Mouse (Mus musculus): ENCODE measurements around the gene Unc93a2. TPM values are rescaled to one million over a fixed set of nuclear protein-coding genes. Genes with fewer than 3 reads are reported as not detected.
"Not testable (repeated sequence)": the region's sequence is repeated elsewhere in the genome, so short reads cannot be mapped to it uniquely, and the experiment has no call there.

Gene Unc93a2
- polyA plus RNA-seq, 1 experiment from 2014 or later, result not detected

DNA sequence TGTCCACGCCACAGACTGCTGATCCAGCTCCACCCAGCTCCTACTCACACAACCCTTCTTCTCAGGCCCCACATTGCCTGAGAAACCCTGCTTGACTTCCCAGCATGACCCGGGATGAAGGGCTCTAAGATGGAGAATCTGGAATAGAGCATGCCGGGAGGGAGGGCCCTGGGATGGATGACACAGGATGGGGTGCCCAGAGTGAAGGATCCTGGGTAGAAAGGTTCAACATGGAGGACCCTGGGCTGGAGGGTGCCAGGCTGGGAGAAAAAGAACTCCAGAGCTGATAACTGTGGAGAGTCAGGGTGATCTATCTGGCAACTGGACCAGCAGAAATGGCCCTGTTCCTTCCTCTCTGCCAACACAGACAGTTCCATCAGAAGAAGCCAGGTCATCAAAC, 19.6 kb downstream of the Unc93a2 start:
- H3K9ac ChIP-seq; H3K4me2 ChIP-seq; H3K4me3 ChIP-seq; ATAC-seq (ENCODE audit: low read depth); H3K27ac ChIP-seq (replicated peaks); H3K4me1 ChIP-seq (replicated peaks); H3K27me3 ChIP-seq; H3K9me3 ChIP-seq; H3K36me3 ChIP-seq: not testable (repeated sequence)
- WGBS, result no CpG with 5 or more reads among the region's 3 CpGs

GRCm38 (mm10) chr17:7360749-7361465, 24.4 kb downstream of the Unc93a2 start:
- not testable (repeated sequence) for ATAC-seq (ENCODE audit: low read depth)

GRCm38 (mm10) chr17:7359806-7360205, 25.5 kb downstream of the Unc93a2 start:
- 82% methylated on average over 4 of the region's 4 CpGs for WGBS
- not testable (repeated sequence) for H3K4me1 ChIP-seq (replicated peaks); H3K9me3 ChIP-seq; H3K27me3 ChIP-seq; H3K4me2 ChIP-seq; H3K27ac ChIP-seq (replicated peaks); H3K9ac ChIP-seq; ATAC-seq (ENCODE audit: low read depth); H3K36me3 ChIP-seq; H3K4me3 ChIP-seq

More at GRCm38 (mm10) chr17:7360749-7361465, 24.4 kb downstream of the Unc93a2 start:
- 80% methylated on average over 9 of the region's 9 CpGs for WGBS
- not testable (repeated sequence) for H3K4me2 ChIP-seq; H3K4me3 ChIP-seq; H3K4me1 ChIP-seq (replicated peaks); H3K27ac ChIP-seq (replicated peaks); H3K36me3 ChIP-seq; H3K27me3 ChIP-seq; H3K9ac ChIP-seq; H3K9me3 ChIP-seq

DNA sequence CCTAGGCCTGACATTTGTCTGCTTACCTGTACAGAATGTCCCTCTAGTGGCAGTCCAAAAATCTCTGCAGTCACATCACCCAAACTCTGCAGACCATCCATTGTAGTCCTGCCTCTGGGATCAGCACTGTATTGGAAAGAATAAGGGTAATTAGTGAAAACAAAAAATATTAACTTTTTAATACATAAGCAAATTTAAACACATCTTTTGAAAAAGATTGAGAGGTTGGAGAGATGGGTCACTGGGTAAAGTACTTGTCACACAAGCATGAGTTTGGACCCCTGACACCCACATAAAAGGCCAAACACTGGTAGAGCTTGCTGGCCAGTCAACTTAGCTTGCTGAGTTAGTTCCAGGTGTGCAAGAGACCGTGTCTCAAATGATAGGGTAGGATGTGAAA, 32.7 kb downstream of the Unc93a2 start, which contains the start of gene Ttll2:
Gene Ttll2, minus strand, starts transcription at position 101 of the 400 bp plus-strand sequence.
- H3K36me3 ChIP-seq; H3K27me3 ChIP-seq; H3K9ac ChIP-seq; H3K9me3 ChIP-seq; H3K4me1 ChIP-seq (replicated peaks); ATAC-seq (ENCODE audit: low read depth); H3K4me3 ChIP-seq; H3K4me2 ChIP-seq; H3K27ac ChIP-seq (replicated peaks): not testable (repeated sequence)
- 87% methylated on average over 1 of the region's 1 CpGs for WGBS

DNA sequence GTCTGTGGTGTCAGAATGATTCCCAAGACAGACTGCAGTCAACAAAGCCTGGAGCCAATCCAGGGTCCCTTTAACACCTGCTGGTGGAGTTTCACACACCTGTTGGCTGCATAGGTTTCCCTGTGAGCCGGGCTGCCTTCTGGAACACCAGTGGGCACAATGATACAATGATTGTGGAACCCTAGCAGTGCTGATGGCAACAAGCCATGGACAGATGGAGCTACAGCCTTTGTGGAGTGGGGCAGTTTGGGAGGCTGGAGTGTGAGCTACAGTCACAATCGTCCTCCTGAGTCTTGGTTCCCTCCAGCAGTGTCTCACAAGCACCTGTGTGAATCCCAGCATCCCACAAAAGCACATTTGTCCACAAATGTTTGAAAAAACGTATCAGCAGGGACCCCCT, 36.5 kb downstream of the Unc93a2 start:
- H3K27me3 ChIP-seq; H3K4me1 ChIP-seq (replicated peaks); H3K4me2 ChIP-seq; ATAC-seq (ENCODE audit: low read depth); H3K9ac ChIP-seq; H3K4me3 ChIP-seq; H3K27ac ChIP-seq (replicated peaks); H3K36me3 ChIP-seq; H3K9me3 ChIP-seq: not testable (repeated sequence)
- WGBS, result 67% methylated on average over 2 of the region's 3 CpGs

DNA sequence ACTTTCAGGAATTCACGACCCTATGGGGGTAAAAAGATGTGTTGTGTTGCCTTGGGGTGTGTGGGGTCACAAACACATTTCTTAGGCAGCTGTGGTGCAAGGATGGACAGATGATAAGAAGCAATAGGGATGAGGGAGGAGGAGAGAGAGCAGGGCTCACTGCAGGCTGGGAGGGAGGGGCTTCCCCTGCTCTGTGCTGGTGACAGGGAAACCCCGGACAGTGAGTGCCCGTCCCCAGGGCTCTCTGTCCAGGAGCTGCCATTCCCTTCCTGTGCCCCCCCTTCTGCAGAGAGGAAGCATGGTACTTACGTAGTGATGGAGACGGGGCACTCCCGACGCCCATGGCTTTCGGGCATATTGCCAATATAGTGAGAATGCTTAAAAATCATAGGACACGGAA, 47.9 kb downstream of the Unc93a2 start:
- H3K4me1 ChIP-seq (replicated peaks); H3K36me3 ChIP-seq; H3K27me3 ChIP-seq; H3K9me3 ChIP-seq; H3K9ac ChIP-seq; H3K4me3 ChIP-seq; H3K4me2 ChIP-seq; ATAC-seq (ENCODE audit: low read depth); H3K27ac ChIP-seq (replicated peaks): not testable (repeated sequence)
- WGBS, result 81% methylated on average over 8 of the region's 9 CpGs

DNA sequence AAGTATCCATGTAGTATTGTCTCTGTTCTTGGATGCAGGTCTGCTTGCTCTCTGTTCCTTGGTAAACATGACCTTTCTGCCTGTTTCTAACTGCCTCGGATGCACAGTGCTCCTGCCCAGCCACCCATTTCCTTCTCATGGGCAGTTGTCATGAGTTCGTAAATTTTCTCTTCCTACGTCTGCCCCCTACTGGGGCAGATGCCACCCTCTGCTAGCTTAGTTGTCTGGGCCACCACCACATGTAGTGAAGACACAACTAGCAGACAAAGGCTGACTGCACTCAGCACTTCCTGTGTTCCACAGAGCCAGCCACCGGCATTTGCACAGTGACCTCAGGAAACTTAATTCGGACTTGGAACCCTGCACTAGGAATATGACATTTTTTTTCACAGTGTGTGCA, 52.5 kb downstream of the Unc93a2 start:
- H3K4me3 ChIP-seq; H3K9ac ChIP-seq; H3K27me3 ChIP-seq; H3K9me3 ChIP-seq; H3K4me2 ChIP-seq; ATAC-seq (ENCODE audit: low read depth); H3K4me1 ChIP-seq (replicated peaks); H3K36me3 ChIP-seq; H3K27ac ChIP-seq (replicated peaks): not testable (repeated sequence)
- 69% methylated on average over 3 of the region's 5 CpGs for WGBS

DNA sequence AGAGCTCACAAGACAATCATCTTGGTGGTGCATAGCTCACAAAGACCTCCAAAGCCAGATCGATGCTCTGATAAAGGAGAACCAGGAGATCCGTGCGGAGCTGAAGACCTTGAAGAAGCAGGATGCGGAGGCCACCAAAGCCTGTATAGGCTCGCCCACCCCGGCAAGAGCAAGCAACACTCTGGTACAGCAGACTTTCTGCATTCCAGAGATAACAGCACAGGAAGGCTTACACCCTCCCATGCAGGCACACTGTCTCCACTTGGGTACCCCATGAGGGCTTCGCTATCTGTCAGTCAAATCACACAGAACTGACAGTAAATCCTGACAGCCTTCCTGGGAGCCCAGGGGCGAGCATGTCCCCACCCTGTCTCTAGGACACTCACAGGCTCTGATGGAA, 58.8 kb downstream of the Unc93a2 start:
- H3K27ac ChIP-seq (replicated peaks); H3K36me3 ChIP-seq; H3K27me3 ChIP-seq; H3K9ac ChIP-seq; H3K4me2 ChIP-seq; H3K9me3 ChIP-seq; H3K4me1 ChIP-seq (replicated peaks); H3K4me3 ChIP-seq; ATAC-seq (ENCODE audit: low read depth): not testable (repeated sequence)
- WGBS, result 84% methylated on average over 3 of the region's 8 CpGs

DNA sequence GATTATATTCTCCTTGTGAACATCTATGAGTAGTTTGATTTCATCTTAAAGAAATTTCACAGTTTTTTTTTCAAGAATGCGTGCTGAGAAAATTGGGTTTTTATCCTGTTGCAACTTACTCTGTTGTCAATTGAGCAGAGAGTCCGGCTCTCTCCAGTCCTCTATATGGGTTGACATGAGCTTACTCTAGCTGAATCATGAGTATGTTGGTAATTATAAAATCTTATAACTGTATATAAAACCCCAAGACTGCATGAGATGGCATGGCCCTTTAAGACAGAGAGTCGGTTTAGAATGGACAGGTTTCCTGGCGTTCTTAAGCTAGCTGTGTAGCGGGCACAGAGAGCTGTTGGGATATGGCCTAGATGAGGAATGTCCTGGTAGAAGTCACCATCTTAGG, 60.9 kb downstream of the Unc93a2 start, which contains the start of gene Tcp10a:
Gene Tcp10a, plus strand, starts transcription at position 301 of the 400 bp plus-strand sequence.
- H3K27me3 ChIP-seq; H3K9me3 ChIP-seq; H3K9ac ChIP-seq; H3K4me1 ChIP-seq (replicated peaks); H3K4me3 ChIP-seq; H3K27ac ChIP-seq (replicated peaks); H3K4me2 ChIP-seq; H3K36me3 ChIP-seq; ATAC-seq (ENCODE audit: low read depth): not testable (repeated sequence)
- 95% methylated on average over 5 of the region's 5 CpGs for WGBS

GRCm38 (mm10) chr17:7319789-7320188, 65.5 kb downstream of the Unc93a2 start:
- not testable (repeated sequence) for H3K36me3 ChIP-seq; H3K27me3 ChIP-seq; ATAC-seq (ENCODE audit: low read depth); H3K9ac ChIP-seq; H3K27ac ChIP-seq (replicated peaks); H3K9me3 ChIP-seq; H3K4me3 ChIP-seq; H3K4me2 ChIP-seq; H3K4me1 ChIP-seq (replicated peaks)
- WGBS, result 88% methylated on average over 6 of the region's 6 CpGs

DNA sequence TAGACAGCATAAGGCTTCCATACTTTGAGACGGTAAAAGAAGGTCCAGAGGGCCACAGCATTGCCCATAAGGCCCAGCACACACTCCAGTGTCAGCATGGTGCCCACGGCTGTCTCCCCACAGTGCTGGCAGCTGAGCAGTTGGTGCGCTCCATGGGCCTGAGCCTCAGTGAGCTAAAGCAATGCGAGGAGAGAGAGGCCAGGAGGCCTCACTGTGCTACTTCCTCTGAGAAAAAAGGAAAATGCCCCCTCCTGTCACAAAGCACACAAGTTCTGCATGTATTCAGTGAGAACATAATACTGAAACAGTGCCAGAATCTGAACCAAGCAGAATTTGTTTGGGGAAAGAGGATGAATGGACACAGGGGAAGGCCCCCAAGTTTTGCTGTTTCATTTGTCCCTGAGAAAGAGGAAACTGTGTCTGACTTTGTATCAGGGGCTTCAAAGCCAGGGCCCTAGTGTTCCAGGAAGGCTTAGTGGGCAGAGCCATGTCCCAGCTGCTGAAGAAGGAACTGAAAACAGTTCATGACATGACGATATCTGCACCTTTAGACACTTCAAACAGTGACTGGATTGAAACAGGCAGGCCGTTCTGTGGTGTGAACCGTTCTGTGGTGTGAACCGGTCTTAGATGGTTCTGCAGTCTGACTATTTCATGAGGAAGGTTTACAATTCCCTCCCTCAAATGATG, 69.4 kb downstream of the Unc93a2 start:
- 86% methylated on average over 7 of the region's 8 CpGs for WGBS
- not testable (repeated sequence) for H3K27ac ChIP-seq (replicated peaks); H3K9ac ChIP-seq

More for the DNA sequence above, 69.4 kb downstream of the Unc93a2 start:
- not testable (repeated sequence) for H3K27me3 ChIP-seq; H3K4me3 ChIP-seq; H3K4me1 ChIP-seq (replicated peaks); H3K9me3 ChIP-seq; H3K36me3 ChIP-seq; ATAC-seq (ENCODE audit: low read depth); H3K4me2 ChIP-seq
